Mouse (Mus musculus): ENCODE results near the gene Arhgef1.

DNA sequence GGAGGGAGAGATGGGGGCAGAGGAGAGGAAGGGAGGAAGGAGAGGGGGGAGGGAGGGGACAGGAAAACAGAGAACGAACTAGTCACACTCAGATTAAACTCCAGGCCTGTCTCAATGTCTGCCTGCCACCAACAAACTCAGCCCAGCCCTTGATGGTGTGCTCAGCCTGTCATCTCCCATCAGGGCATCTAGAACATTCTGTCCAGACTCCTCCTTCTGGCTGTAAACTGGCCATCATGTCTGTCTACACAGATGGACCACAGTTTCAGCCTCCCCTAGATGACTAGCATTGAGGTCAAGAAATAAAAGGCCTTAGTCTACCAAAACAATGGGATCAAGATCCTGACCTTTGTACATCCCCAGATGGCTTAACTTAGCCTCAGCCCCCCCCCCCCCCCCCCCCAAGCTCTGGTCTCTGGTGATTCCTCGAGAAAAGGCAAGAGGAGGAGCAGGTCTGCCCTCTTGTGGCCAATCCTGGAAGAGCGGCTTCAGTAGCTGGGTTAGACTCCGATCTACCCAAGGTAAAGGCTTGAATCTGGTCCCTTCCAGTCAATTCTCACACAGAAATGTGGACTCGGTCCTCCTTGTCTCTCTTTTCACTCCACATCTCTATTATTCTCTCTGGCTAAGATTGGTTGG, 62.3 kb downstream of the Arhgef1 start:
- TF ChIP-seq CTCF (IDR thresholded peaks at IDR 0.05; ENCODE audit: borderline replicate concordance, insufficient read depth, low read length) (peak; percentile 74; the same call in 1 of the 2 replicates), POLR2A (IDR thresholded peaks at IDR 0.05; ENCODE audit: low read depth, low read length) (no peak)

Data from embryonic fibroblast, embryonic 13.5 days (primary cell).